Mouse (Mus musculus): ENCODE results near the gene Gstt1.
"Not testable (repeated sequence)": the region's sequence is repeated elsewhere in the genome, so short reads cannot be mapped to it uniquely, and the experiment has no call there.

The Gstt1 gene

DNA sequence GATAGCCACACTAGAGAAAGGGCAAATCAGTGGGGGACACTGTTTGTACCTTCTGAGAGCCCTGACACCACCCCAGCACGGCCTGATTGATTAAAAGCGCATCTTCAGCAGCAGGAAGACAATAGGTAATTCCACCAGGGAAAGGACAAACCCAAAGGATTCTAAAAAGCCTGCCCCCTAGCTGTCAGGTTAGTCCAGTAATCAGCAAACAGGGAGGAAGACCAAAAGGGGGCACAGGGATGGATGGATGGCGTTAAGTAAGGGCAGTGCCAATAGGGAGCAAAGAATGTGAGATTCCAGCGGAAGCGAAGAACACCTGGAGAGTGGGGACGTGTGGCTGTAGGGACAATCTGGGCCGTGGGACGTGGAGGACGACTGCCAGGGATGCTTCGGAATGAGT, 20.3 kb upstream of the Gstt1 start:
- DNase-seq (ENCODE audit: low spot score in 2 of 2) = no peak

DNA sequence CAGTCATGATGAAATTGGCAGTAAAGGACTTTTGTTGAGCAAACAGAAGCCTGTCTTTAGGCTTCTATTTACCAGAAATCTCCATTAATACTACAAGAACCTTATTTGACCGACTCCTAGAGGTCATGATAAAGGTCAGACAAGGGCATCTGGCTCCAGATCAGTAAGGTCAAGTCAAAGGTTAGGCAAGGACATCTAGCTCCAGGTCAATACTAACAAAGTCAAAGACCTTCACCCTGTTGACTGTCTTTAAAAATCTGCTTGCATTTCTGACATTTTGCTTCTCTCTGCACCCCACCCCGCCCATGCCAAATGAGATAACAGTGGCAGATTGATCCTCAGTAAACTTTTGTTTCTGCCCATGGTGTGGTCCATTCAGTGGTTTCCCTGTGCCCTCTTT, 5.8 kb upstream of the Gstt1 start:
- DNase-seq (ENCODE audit: low spot score in 2 of 2) = no peak

DNA sequence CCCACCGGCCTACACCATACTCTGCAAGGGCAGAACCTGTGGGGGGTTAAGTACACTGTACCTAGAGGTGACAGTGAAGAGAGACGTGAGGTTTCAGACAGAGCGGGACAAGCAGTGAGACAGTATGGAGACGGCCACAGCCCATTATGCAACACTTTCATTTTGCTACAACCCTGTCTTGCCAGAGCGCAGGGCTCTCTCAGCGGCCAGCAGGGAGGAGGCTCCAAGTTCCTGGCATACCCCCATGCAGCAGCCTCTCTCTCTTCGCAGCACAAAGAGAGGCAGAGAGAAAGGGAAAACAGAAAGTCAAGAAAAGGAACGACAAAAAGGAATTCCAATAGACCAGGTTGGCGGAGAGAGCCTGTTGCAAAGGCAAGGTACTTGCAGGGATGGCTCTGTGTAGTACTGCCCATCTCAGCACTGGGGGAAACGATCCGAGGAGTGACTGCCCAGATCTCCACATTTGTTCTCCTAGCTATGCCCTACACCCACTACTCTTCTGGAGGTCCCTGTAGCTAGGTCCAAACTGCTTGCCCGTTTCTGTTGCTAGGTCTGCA, 687 bp downstream of the Gstt1 start:
- no peak for DNase-seq (ENCODE audit: low spot score in 2 of 2)

DNA sequence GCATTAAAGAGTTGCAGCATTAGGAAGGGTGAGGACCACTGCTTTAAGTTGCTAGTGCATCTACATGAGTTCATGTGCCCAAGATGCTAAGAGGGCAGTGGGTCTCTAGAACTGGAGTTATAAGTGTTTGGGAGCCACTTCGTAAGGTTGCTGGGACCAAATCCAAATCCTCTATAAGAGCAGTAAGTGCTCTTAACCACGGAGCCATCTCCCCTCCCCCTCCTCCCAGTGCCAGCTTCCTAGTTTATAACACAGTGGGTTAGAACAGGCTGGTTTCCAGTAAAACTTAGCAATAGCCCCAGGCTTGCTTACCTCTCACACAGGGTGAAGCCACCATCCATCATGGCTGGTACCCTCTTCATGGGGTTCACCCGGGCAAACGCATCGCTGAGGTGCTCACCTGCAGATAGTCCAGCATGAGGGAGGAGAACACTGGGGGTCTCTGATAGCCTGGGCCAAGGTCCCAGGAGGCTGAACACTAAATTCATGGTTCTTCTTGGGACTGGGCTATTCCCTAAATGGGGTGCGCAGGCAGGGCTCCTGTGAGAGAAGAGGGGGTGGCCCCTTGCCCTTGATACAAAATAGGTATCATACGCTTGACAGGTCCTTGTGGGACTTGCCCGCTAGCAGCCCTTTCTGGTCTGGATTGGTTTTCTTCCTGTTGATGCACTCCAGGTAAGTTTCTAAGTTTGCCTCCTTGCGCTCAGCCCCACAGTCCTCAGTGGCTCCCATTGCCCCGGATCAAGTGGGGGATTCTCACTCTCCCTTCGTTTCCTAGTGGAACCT, 1.5 kb downstream of the Gstt1 start:
- no peak for DNase-seq (ENCODE audit: low spot score in 2 of 2)

DNA sequence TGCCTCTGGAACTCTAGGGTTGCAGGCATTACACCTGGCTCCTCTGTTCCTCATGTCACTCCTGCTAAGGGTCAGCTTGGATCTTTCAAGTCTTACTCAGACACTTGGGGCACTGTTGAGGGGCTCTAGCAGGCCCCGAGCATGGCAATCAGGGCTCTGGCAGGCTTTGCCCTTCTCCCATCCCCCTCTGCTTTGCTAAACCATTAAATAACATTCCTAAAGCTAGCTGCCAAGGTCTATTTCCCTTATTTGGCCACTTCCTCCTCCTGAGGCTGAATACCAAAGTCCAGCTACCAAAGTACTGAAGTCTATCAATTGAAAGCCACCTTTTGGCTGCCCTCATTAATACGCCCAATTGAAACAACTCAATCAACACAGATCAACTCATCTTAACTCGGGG, 3.5 kb downstream of the Gstt1 start:
- DNase-seq (ENCODE audit: low spot score in 2 of 2) = no peak

DNA sequence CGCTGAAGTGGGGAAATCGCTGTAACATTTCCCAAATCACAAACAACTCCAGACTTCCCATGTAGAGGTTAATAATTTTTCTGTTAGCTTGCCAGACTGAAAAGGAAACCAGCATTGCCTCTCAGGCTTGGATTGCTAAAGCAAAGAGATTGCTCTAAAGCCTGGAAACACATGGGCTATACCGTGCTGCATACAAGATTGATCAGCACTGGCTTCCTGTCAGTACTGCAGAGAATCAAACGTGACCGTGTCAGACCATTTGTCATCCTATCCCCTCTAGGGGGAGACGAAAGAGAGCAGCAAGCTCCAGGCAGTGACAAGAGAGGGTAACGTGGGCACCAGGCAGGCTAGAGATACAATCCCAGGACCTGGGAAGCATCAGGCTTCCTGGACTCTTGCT, 7.6 kb downstream of the Gstt1 start:
- no peak for DNase-seq (ENCODE audit: low spot score in 2 of 2)

- DNase-seq (ENCODE audit: low spot score in 2 of 2) = no peak
Observed at GRCm38 (mm10) chr10:75789841-75790240, 8.5 kb downstream of the Gstt1 start.

- DNase-seq (ENCODE audit: low spot score in 2 of 2) = no peak
Observed at GRCm38 (mm10) chr10:75789081-75789735, 9.2 kb downstream of the Gstt1 start.

GRCm38 (mm10) chr10:75788277-75788676, 10.1 kb downstream of the Gstt1 start:
- DNase-seq (ENCODE audit: low spot score in 2 of 2) = no peak

GRCm38 (mm10) chr10:75785442-75785841, 12.9 kb downstream of the Gstt1 start:
- no peak for DNase-seq (ENCODE audit: low spot score in 2 of 2)

DNA sequence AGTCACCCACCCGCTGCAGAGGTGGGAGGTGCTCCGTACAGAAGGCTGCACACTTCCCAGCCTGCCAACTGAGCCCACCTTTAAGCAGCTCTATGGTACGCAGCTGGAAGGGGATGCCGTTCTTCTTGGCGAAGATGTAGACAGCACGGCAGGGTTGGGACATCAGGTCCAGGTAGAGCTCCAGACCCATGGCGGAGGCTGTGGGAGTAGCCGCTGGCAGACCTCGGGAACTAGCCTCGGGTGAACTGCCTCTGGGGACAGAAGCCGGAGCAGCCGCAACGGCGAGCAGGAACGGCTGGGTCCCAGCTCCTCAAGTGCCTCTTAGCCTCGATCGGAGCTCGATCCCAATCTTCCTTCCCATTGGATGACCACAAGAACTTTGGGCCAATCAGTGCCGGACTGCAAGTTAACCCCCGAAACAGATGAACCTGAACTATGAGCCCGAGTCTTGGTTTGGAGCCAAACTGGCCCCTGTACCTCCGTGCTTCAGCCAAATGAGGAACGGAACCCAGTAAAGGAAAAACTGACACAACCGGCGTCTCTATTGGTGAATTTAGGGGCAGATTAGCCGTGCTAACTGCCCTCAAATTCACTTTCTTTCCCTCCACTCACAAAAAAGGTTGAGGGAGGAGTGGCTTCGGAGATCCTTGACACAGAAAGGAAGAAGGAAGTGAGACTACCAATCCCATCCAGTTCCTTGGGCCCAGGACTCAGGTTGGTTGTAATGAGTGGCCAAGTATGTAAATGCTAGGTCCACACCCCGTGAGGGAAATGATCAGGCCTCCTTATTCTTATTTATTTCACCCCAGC, 17.4 kb downstream of the Gstt1 start, which contains the start of the genes Gm20441 and Gstt3:
Gene Gm20441 (minus strand): TSS at position 186 of the 810 bp plus-strand sequence.
Gene Gstt3 (minus strand): TSS at position 646 of the 810 bp plus-strand sequence.
- DNase-seq (ENCODE audit: low spot score in 2 of 2) = peak; percentile 32 to 52

DNA sequence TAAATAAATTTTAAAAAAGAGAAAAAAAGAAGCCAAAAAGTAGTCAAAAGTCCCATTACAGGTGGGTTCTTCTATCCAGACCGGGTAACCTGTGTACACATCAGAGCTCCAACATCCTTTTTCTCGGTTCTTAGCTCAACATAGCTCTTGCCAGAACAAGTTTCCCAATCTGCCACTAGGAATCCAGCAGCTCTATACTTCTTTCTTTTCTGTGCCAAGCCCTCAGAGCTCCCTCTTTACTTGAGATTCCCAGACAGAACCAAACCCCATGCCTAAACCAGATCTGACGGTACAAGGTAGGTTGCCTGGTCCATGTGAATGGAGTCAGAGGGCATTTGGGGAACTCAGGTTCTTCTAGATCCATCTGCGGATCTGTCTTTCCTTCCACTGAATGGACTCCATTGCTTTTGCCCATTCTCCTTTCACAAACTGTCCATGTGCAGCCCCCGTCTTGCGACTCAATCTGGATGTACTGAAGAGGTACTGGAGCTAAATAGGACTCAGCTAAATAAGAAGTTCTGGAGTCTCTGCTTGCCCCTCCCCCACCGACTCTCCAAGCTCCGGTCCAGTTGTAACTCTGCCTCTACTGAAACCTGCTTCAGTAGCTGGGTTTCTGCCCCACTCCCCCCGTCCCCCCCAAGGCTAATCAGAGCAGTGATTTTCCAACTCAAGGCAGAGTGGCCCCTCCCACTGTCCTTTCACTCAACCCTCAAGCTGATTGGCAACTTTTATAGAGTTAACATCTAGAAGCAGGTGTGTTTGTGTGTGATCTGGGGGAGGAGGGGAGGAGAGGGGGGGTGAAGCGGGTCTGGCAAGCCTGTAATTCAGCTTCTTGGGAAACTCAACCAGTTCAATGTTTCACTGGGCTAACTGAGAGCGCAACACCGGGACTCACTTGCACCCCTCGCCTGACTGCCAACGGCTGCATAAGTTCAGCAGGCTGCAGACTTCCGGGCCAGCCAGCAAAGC, 18.9 kb downstream of the Gstt1 start:
- no peak for DNase-seq (ENCODE audit: low spot score in 2 of 2)

DNA sequence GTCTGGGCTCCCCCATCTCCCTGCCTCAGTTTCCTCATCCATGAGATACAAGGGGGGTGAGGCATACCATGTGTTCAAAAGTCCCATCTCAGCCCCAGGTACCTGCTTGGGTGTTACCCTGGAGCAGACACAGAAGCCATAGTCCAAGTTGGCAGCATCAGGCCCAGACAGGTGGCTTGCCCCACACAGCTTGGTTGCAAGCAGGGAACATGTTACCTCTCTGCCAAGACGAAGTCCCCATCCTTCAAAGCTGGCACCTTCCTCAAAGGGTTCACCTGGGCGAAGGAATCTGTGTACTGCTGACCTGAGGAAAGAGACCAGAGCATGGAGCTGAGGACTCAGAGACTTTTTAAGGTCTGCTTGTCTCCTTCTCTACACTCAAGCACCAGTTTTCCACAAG, 20.5 kb downstream of the Gstt1 start:
- no peak for DNase-seq (ENCODE audit: low spot score in 2 of 2)

- DNase-seq (ENCODE audit: low spot score in 2 of 2) = no peak
Observed at GRCm38 (mm10) chr10:75776562-75776961, 21.8 kb downstream of the Gstt1 start.

DNA sequence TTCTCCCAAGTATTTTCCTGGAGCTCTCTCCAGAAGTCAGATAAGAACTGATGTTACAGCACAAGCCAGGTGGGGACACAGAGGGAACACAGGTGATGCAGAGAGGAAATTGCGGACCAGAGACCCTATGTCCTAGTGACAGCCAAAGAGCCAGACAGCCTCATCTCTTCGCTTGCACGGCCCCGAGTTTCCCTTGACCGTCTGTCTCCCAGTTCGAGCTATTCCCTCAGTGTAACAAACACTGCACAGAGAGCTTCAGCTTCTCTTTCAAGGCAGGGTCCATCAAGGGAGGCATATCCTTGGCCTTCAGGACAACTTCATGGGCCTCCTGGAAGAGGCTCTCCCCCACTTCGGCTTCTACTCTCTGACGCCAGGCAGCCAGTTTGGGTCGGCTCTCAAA, 23.8 kb downstream of the Gstt1 start:
- DNase-seq (ENCODE audit: low spot score in 2 of 2) = no peak

- no peak for DNase-seq (ENCODE audit: low spot score in 2 of 2)
Observed at GRCm38 (mm10) chr10:75774102-75774501, 24.3 kb downstream of the Gstt1 start.

GRCm38 (mm10) chr10:75772795-75773664, 25.4 kb downstream of the Gstt1 start, which contains the start of gene Ddt:
Ddt (minus strand) TSS chr10:75773414.
- DNase-seq (ENCODE audit: low spot score in 2 of 2) = peak; percentile 88 to 91

DNA sequence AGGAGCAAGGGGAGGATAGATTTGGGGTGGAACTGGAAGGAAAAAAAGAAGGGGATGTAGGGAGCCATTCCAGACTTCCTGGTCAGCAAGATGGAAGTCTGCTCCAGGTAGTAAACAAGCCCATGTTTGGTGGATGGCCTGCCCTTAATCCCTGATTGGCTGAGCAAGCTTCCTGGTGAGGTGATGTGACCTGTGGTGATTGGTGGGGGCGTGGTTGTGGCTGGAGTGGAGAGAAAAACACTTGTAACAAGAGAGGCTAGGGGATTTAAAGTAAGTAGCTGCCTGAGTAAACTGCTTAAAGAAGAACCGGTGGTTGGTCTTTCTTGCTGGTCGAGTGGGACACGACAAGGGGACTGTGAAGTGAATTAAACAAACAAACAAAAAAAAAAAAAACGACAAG, 30.6 kb downstream of the Gstt1 start:
- DNase-seq (ENCODE audit: low spot score in 2 of 2) = not testable (repeated sequence)

GRCm38 (mm10) chr10:75766856-75767255, 31.5 kb downstream of the Gstt1 start:
- DNase-seq (ENCODE audit: low spot score in 2 of 2) = no peak

All from spleen, postnatal 36 days (tissue).